Mouse (Mus musculus) ES-CJ7 (cell line): ENCODE results near the gene Fbxw20.
"Not testable (repeated sequence)": the region's sequence is repeated elsewhere in the genome, so short reads cannot be mapped to it uniquely, and the experiment has no call there.

Experiments used
- DNase-seq: peaks from one replicate; pipeline ENCODE4 v3.0.0; 2011; ENCODE audit warnings: low read depth, low spot score

The Fbxw20 gene

DNA sequence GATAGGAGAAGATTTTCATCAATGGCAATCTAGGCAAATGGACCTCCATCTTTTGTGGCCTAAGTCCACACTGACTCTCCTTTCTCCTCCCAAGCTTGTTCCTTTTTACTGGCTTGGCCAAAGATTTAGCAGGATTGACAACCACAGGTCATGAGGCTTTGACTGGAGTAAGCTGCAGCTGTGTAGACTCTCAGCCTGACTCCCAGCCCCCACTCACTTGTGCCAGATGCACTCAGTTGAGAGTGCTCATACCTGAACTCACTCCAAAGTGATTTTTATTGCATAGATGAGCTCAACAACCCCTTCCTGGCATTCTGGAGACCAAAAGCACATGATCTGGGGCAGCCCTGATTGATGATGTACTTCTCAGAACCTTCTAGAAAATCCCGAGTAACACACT, at the start of gene Fbxw20:
Fbxw20 (minus strand) TSS at position 101 of the 400 bp plus-strand sequence.
- DNase-seq: no peak

DNA sequence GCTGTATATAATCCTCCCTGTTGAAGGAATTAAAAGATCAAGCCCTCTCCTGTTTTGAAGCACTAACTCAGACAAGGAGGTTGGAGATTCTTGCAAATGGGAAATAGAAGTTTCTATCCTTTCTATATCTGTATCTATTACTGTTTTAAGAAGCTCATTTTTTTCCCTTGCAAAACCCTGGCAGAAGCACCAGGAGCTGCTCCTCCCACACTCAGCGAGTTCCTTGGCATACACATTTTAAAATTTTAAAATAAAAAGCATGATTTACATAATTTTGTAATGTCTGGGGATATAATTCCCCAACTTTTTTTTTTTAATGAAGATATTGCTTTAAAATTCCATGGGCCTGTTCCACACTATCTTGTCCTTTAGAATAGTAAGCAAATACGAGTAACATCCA, 28.5 kb upstream of the Fbxw20 start:
- no peak for DNase-seq

DNA sequence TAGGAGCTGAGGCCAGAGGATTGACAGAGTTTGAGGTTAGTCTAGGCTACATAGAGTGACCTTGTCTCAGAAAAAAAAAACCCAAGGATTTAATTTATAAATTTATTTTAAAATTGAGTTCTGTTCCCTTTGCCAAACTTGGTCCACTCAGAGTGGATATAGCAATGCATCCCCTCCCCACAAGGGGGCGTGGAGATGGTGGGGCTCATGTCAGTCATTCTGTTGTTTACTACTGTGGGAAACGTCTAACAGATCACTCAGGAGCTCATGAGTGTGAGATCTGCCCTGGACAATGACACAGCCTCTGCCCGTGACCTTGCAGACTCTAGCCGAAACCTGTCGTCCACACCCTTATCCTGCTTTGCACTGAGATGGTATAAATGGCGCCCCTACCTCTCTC, 16.1 kb downstream of the Fbxw20 start:
- peak; percentile 54 for DNase-seq

DNA sequence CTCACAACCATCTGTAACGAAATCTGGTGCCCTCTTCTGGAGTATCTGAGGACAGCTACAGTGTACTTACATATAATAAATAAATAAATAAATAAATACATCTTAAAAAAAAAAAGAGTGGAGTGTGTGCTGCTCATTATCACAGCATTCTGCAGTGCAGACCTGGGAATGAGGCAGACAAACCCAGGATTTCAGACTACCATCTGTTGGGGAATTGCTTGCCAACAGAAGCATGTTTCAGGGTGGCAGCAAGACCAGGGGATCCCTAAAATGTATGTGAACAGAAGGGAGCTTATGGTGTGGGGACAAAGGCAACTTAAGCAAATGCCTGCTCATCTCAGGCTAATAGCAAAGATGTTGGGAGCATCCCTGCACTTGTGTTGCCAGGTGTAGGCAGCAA, 33.2 kb downstream of the Fbxw20 start:
- DNase-seq: not testable (repeated sequence)

DNA sequence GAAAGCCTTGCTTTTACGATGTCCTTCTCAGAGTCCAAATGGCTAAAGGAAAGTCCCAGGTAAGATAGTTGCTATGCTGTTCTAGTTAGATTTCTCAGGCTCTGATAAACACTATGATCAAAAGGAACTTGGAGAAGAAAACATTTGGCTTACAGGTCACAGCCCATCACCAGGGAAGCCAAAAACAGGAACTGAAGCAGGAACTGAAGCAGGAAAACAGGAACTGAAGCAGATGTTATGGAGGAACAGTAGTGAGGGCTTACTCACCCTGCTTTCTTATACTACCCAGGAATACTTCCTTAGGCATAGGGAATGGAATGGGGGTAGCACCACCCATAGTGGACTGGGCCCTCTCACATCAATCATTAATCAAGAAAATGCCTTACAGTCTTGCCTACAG, 34.2 kb downstream of the Fbxw20 start:
- DNase-seq: no peak

DNA sequence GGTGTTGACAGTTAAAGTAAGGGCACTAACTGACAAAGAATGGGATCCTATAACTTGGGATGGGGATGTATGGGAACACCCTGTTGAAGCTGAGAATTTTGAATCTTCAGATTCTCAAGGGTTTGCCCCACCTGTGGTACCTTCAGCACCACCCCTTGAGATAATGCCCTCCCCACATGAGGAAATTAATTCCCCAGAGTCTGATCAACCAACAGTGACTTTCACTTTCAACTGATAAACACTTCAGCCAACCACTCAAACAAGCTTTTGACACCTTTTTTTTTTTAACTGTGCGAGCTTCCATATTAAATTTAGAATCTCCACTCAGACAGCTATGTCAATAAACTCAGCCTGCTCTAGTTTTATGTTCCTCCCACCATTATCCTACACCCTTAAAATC, 35.2 kb downstream of the Fbxw20 start:
- DNase-seq: no peak

DNA sequence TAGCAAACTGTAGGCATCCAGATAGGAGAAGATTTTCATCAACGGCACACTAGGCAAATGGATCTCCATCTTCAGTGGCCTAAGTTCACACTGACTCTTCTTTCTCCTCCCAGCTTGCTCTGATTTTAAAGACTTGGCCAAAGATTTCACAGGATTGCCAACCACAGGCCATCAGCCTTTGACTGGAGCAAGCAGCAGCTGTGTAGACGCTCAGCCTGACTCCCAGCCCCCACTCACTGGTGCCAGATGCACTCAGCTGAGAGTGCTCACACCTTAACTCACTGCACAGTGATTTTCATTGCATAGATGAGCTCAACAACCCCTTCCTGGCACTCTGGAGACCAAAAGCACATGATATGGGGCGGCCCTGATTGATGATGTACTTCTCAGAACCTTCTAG, 38.7 kb downstream of the Fbxw20 start, which contains the start of gene Fbxw13:
Fbxw13 (minus strand) TSS at position 101 of the 400 bp plus-strand sequence.
- DNase-seq: not testable (repeated sequence)

DNA sequence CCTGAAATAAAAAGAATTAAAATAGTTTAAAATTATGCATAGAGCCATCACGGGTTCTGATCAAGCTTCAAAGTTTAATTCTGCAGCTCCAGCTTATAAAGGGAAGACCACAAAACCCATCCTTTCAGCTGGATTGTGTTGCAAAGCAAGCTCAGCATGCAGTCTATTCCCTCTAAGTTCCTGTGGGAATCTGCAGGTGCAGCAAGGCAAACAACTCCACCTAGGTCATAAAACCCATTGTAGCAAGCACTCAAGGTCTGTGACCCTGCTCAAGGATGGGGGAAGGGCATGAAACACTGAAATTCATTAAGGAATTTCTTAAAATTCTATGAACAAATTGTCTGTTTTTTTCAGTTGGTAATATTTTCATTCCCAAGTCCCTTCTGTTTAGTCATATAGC, 57.3 kb downstream of the Fbxw20 start:
- peak; percentile 92 for DNase-seq

DNA sequence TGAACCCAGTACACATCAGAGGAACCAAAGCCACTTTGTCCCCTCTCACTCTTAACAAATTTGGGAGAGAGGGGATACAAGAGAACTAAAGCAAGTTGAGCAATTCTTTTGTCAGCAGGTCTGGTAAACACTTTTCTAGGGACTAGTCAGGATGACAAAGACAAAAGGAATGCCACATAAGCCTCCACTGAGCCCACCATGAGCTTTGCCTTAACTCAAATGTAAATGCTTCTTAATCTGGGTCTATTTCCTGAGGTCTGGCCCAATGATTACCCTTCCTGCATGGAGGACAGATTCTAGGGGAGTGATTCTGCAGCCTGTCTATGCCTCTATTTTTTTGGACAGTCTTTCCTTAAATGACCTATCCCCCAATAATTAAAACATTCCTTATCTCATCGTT, 58.3 kb downstream of the Fbxw20 start:
- DNase-seq: peak; percentile 68
